Mouse (Mus musculus): ENCODE results near the gene Zfp704. TPM values are rescaled to one million over a fixed set of nuclear protein-coding genes. Genes with fewer than 3 reads are reported as not detected.
A peak's percentile ranks its signal among the peaks of the same experiment; 100 is the strongest.
"Not testable (repeated sequence)": the region's sequence is repeated elsewhere in the genome, so short reads cannot be mapped to it uniquely, and the experiment has no call there.

Gene Zfp704
- total RNA-seq, 2 experiments from 2014 or later, result 17.5 to 18.0 TPM

GRCm38 (mm10) chr3:9600577-9600976, 9.3 kb downstream of the Zfp704 start:
- DNase-seq, result peak in 1 of 2 experiments; percentile 37
- intact Hi-C loops (cut with DNase I), result no loop called here

GRCm38 (mm10) chr3:9599738-9600410, 10.0 kb downstream of the Zfp704 start:
- DNase-seq, result no peak
- intact Hi-C loops (cut with DNase I), result loop anchor here (10.0 kb wide), 1 partner anchor 115 kb away; no protein-coding TSS in a partner anchor

GRCm38 (mm10) chr3:9598061-9598460, 11.8 kb downstream of the Zfp704 start:
- intact Hi-C loops (cut with DNase I), result loop anchor here (10.0 kb wide), 1 partner anchor 113 kb away; no protein-coding TSS in a partner anchor
- DNase-seq, result no peak

- no peak for DNase-seq
- intact Hi-C loops (cut with DNase I), result loop anchor here (2.0 to 10.0 kb wide), 2 partner anchors 110 to 194 kb away; no protein-coding TSS in a partner anchor
These were observed 15.4 kb downstream of the Zfp704 start for GRCm38 (mm10) chr3:9594457-9594856.

GRCm38 (mm10) chr3:9593832-9594231, 16.1 kb downstream of the Zfp704 start:
- DNase-seq, result peak; percentile 13 to 44
- intact Hi-C loops (cut with DNase I), result loop anchor here (2.0 to 10.0 kb wide), 2 partner anchors 109 to 193 kb away; no protein-coding TSS in a partner anchor

GRCm38 (mm10) chr3:9591416-9592110, 18.3 kb downstream of the Zfp704 start:
- no peak for DNase-seq
- intact Hi-C loops (cut with DNase I), result loop anchor here (10.0 kb wide), 1 partner anchor 107 kb away; no protein-coding TSS in a partner anchor

GRCm38 (mm10) chr3:9588635-9589034, 21.2 kb downstream of the Zfp704 start:
- no peak for DNase-seq
- intact Hi-C loops (cut with DNase I), result no loop called here

- intact Hi-C loops (cut with DNase I), result no loop called here
- DNase-seq, result no peak
These were observed 22.6 kb downstream of the Zfp704 start for GRCm38 (mm10) chr3:9587304-9587703.

GRCm38 (mm10) chr3:9583516-9583915, 26.4 kb downstream of the Zfp704 start:
- intact Hi-C loops (cut with DNase I), result no loop called here
- no peak for DNase-seq

- intact Hi-C loops (cut with DNase I), result no loop called here
These were observed 28.7 kb downstream of the Zfp704 start for GRCm38 (mm10) chr3:9580952-9581798.

GRCm38 (mm10) chr3:9580102-9580501, 29.8 kb downstream of the Zfp704 start:
- intact Hi-C loops (cut with DNase I), result no loop called here
- no peak for DNase-seq

More at GRCm38 (mm10) chr3:9580952-9581798, 28.7 kb downstream of the Zfp704 start:
- DNase-seq, result peak in 1 of 2 experiments; percentile 21

- DNase-seq, result no peak
- intact Hi-C loops (cut with DNase I), result no loop called here
These were observed 30.7 kb downstream of the Zfp704 start for GRCm38 (mm10) chr3:9579028-9579643.

GRCm38 (mm10) chr3:9576872-9577271, 33.0 kb downstream of the Zfp704 start:
- DNase-seq, result no peak
- intact Hi-C loops (cut with DNase I), result no loop called here

GRCm38 (mm10) chr3:9574305-9574704, 35.6 kb downstream of the Zfp704 start:
- intact Hi-C loops (cut with DNase I), result no loop called here
- no peak for DNase-seq

GRCm38 (mm10) chr3:9573581-9573980, 36.3 kb downstream of the Zfp704 start:
- DNase-seq, result peak; percentile 23 to 47
- intact Hi-C loops (cut with DNase I), result no loop called here

GRCm38 (mm10) chr3:9572261-9572660, 37.6 kb downstream of the Zfp704 start:
- no peak for DNase-seq
- intact Hi-C loops (cut with DNase I), result no loop called here

- no peak for DNase-seq
- intact Hi-C loops (cut with DNase I), result no loop called here
These were observed 39.1 kb downstream of the Zfp704 start for GRCm38 (mm10) chr3:9570782-9571181.

GRCm38 (mm10) chr3:9569706-9570105, 40.2 kb downstream of the Zfp704 start:
- DNase-seq; intact Hi-C loops (cut with DNase I): not testable (repeated sequence)

- DNase-seq, result no peak
- intact Hi-C loops (cut with DNase I), result no loop called here
These were observed 41.2 kb downstream of the Zfp704 start for GRCm38 (mm10) chr3:9568565-9569228.

GRCm38 (mm10) chr3:9567948-9568347, 41.9 kb downstream of the Zfp704 start:
- intact Hi-C loops (cut with DNase I), result no loop called here
- no peak for DNase-seq

All from heart, postnatal 14 days (tissue).